Mouse (Mus musculus) neural tube, embryonic 14.5 days (tissue): ENCODE measurements at regions not wholly inside any gene's neighbourhood (a gene's known extent, or its start where the extent isn't known, plus 50 kb on each side); places are given as distances from the start of the nearest gene placed in this dataset.

ENCODE experiments used
- ATAC-seq: fragments of 200-750 bp; cut with Nextera tagmentation; 2 replicates; pipeline ENCODE4 v1.8.0; 2017; ENCODE audit warnings: low read depth, mild to moderate bottlenecking, moderate TSS enrichment, moderate library complexity
- H3K27ac ChIP-seq: fragments of 300-500 bp; sonication (generic); 2 replicates; pipeline ENCODE4 v1.5.1; 2014; ENCODE audit warnings: low read depth, mild to moderate bottlenecking, control low read depth, low read length, moderate library complexity, mixed read lengths
- H3K27me3 ChIP-seq: fragments of 300-500 bp; sonication (generic); 2 replicates; pipeline ENCODE4 v1.6.1; 2014; ENCODE audit warnings: low read length; ENCODE audit not compliant: control insufficient read depth, insufficient read depth
- H3K36me3 ChIP-seq: fragments of 300-500 bp; sonication (generic); 2 replicates; pipeline ENCODE4 v1.6.1; 2014; ENCODE audit warnings: low read length, mixed read lengths; ENCODE audit not compliant: control insufficient read depth, insufficient read depth
- H3K4me1 ChIP-seq: fragments of 300-500 bp; sonication (generic); 2 replicates; pipeline ENCODE4 v1.6.1; 2014; ENCODE audit warnings: low read length; ENCODE audit not compliant: control insufficient read depth, insufficient read depth
- H3K4me2 ChIP-seq: fragments of 300-500 bp; sonication (generic); 2 replicates; pipeline ENCODE4 v1.6.1; 2014; ENCODE audit warnings: mild to moderate bottlenecking, low read depth, low read length, control low read depth
- H3K4me3 ChIP-seq: fragments of 300-500 bp; sonication (generic); 2 replicates; pipeline ENCODE4 v1.5.1; 2014; ENCODE audit warnings: low read depth, low read length, control low read depth, mixed read lengths
- H3K9ac ChIP-seq: fragments of 300-500 bp; sonication (generic); replicated peaks from 2 replicates; pipeline ENCODE4 v1.6.1; 2014; ENCODE audit warnings: low read depth, mild to moderate bottlenecking, control low read depth, low read length, mixed read lengths
- H3K9me3 ChIP-seq: fragments of 300-500 bp; sonication (generic); 2 replicates; pipeline ENCODE4 v1.6.1; 2016; ENCODE audit warnings: low read length; ENCODE audit not compliant: control insufficient read depth
- WGBS: fragments of 180-500 bp; shearing (Covaris S2); extraction: QIAGEN DNeasy Blood & Tissue Kit; methylation state at CpG from one replicate; pipeline ENCODE4 v1.1.7; 2014; 5-methylcytosine and 5-hydroxymethylcytosine counted together

- Histone ChIP-seq H3K4me1 (peaks cover 11% of the 10 kb centered on the region), H3K27ac (peak overlapping the region; percentile 100), H3K9ac (peak overlapping the region; percentile 99), H3K36me3 (no peaks in the 10 kb centered on the region), H3K4me2 (peak overlapping the region; percentile 100), H3K27me3 (no peaks in the 10 kb centered on the region), H3K9me3 (no peaks in the 10 kb centered on the region), H3K4me3 (peak overlapping the region; percentile 72)
- ATAC-seq: 0 out of 2 replicates have a peak, but pooled peaks have one; percentile 6
- 36% methylated on average over 4 of the region's 4 CpGs for WGBS
Observed at GRCm38 (mm10) chr3:17788334-17788720, 159.9 kb upstream of the Cypt12 start.

- Histone ChIP-seq H3K27me3 (no peaks in the 10 kb centered on the region), H3K9ac (peak overlapping the region; percentile 99), H3K36me3 (no peaks in the 10 kb centered on the region), H3K4me1 (peaks cover 11% of the 10 kb centered on the region), H3K9me3 (no peaks in the 10 kb centered on the region), H3K4me3 (peak overlapping the region; percentile 72), H3K4me2 (peak overlapping the region; percentile 100), H3K27ac (peak overlapping the region; percentile 100)
- no peak for ATAC-seq
- 24% methylated on average over 3 of the region's 3 CpGs for WGBS
Observed at GRCm38 (mm10) chr3:17788778-17789299, 159.4 kb upstream of the Cypt12 start.

GRCm38 (mm10) chr3:17789454-17790196, 158.6 kb upstream of the Cypt12 start:
- WGBS: 2% methylated on average over 9 of the region's 9 CpGs
- peaks cover 2% of the 10 kb centered on the region for H3K36me3 ChIP-seq
- peaks cover 11% of the 10 kb centered on the region for H3K4me1 ChIP-seq
- peak overlapping the region; percentile 72 for H3K4me3 ChIP-seq
- H3K27me3 ChIP-seq: no peaks in the 10 kb centered on the region; the same call in 1 of the 2 replicates
- H3K4me2 ChIP-seq: peak overlapping the region; percentile 100
- H3K27ac ChIP-seq: peak overlapping the region; percentile 100
- ATAC-seq: peak; percentile 15
- H3K9ac ChIP-seq: peak overlapping the region; percentile 99
- no peaks in the 10 kb centered on the region for H3K9me3 ChIP-seq

- Histone ChIP-seq H3K4me1 (peaks cover 11% of the 10 kb centered on the region), H3K4me2 (peak overlapping the region; percentile 30), H3K9ac (peak overlapping the region; percentile 99), H3K4me3 (peak overlapping the region; percentile 72), H3K27me3 (no peaks in the 10 kb centered on the region; the same call in 1 of the 2 replicates), H3K9me3 (no peaks in the 10 kb centered on the region), H3K27ac (peak overlapping the region; percentile 100), H3K36me3 (peaks cover 7% of the 10 kb centered on the region)
- no peak for ATAC-seq
- under 1% methylated on average over 14 of the region's 14 CpGs for WGBS
Observed at GRCm38 (mm10) chr3:17790331-17790730, 157.9 kb upstream of the Cypt12 start.

GRCm38 (mm10) chr3:17790816-17791215, 157.4 kb upstream of the Cypt12 start:
- Histone ChIP-seq H3K4me1 (peaks cover 11% of the 10 kb centered on the region), H3K27me3 (no peaks in the 10 kb centered on the region; the same call in 1 of the 2 replicates), H3K4me3 (peak overlapping the region; percentile 72), H3K9ac (peak overlapping the region; percentile 99), H3K27ac (peak overlapping the region; percentile 100), H3K36me3 (peaks cover 11% of the 10 kb centered on the region), H3K9me3 (no peaks in the 10 kb centered on the region), H3K4me2 (peak overlapping the region; percentile 30; the same call in 1 of the 2 replicates)
- 1% methylated on average over 12 of the region's 12 CpGs for WGBS
- no peak for ATAC-seq

- H3K36me3 ChIP-seq: peaks cover 19% of the 10 kb centered on the region
Observed at GRCm38 (mm10) chr3:17791381-17792320, 156.6 kb upstream of the Cypt12 start.

GRCm38 (mm10) chr3:17792537-17793039, 155.6 kb upstream of the Cypt12 start:
- peaks cover 7% of the 10 kb centered on the region for H3K4me1 ChIP-seq
- H3K4me2 ChIP-seq: peak overlapping the region; percentile 98
- WGBS: 17% methylated on average over 2 of the region's 2 CpGs
- peak overlapping the region; percentile 100 for H3K27ac ChIP-seq
- H3K4me3 ChIP-seq: peak overlapping the region; percentile 72
- H3K9me3 ChIP-seq: no peaks in the 10 kb centered on the region
- H3K36me3 ChIP-seq: peaks cover 21% of the 10 kb centered on the region
- peak overlapping the region; percentile 99 for H3K9ac ChIP-seq
- no peaks in the 10 kb centered on the region; the same call in 1 of the 2 replicates for H3K27me3 ChIP-seq
- no peak for ATAC-seq

More at GRCm38 (mm10) chr3:17791381-17792320, 156.6 kb upstream of the Cypt12 start:
- 10% methylated on average over 8 of the region's 8 CpGs for WGBS
- H3K4me1 ChIP-seq: peaks cover 10% of the 10 kb centered on the region
- no peak for ATAC-seq
- H3K4me3 ChIP-seq: peak overlapping the region; percentile 72
- peak overlapping the region; percentile 100 for H3K27ac ChIP-seq
- H3K27me3 ChIP-seq: no peaks in the 10 kb centered on the region; the same call in 1 of the 2 replicates
- peak overlapping the region; percentile 99 for H3K9ac ChIP-seq
- peak overlapping the region; percentile 30; the same call in 1 of the 2 replicates for H3K4me2 ChIP-seq
- no peaks in the 10 kb centered on the region for H3K9me3 ChIP-seq

GRCm38 (mm10) chr3:17793646-17794250, 154.5 kb upstream of the Cypt12 start:
- no peaks in the 10 kb centered on the region for H3K9me3 ChIP-seq
- H3K4me2 ChIP-seq: peak overlapping the region; percentile 98
- peaks cover 21% of the 10 kb centered on the region for H3K36me3 ChIP-seq
- H3K27me3 ChIP-seq: no peaks in the 10 kb centered on the region; the same call in 1 of the 2 replicates
- ATAC-seq: peak; percentile 69
- peak overlapping the region; percentile 72 for H3K4me3 ChIP-seq
- no peaks in the 10 kb centered on the region for H3K4me1 ChIP-seq
- peak overlapping the region; percentile 100 for H3K27ac ChIP-seq
- WGBS: under 1% methylated on average over 24 of the region's 24 CpGs
- H3K9ac ChIP-seq: peak overlapping the region; percentile 99
